Mouse (Mus musculus): ENCODE data around the gene Atg14. TPM values are rescaled to one million over a fixed set of nuclear protein-coding genes. Genes with fewer than 3 reads are reported as not detected.
"Not testable (repeated sequence)": the region's sequence is repeated elsewhere in the genome, so short reads cannot be mapped to it uniquely, and the experiment has no call there.

Atg14 gene
- polyA plus RNA-seq (2012; ENCODE audit: insufficient read depth, insufficient read length, missing spikeins) = 14.0 and 16.7 TPM in 2 replicates

- not testable (repeated sequence) for H3K4me1 ChIP-seq (ENCODE audit: control insufficient read depth, insufficient read depth, low read length); H3K4me3 ChIP-seq (ENCODE audit: insufficient read depth, low read length); H3K27ac ChIP-seq (ENCODE audit: insufficient read depth, low read depth, low read length)
These were observed at the start of gene Atg14 for GRCm38 (mm10) chr14:47570549-47570948. TSS of gene Atg14 (minus strand) at chr14:47570649.

- no peak overlapping the region for H3K27ac ChIP-seq (ENCODE audit: insufficient read depth, low read depth, low read length)
- H3K4me3 ChIP-seq (ENCODE audit: insufficient read depth, low read length) = no peak overlapping the region
- no peak for TF ChIP-seq CTCF (IDR thresholded peaks at IDR 0.05; ENCODE audit: low read depth, low read length)
- TF ChIP-seq POLR2A (IDR thresholded peaks at IDR 0.05; ENCODE audit: borderline replicate concordance, low read depth, low read length) = no peak
- H3K4me1 ChIP-seq (ENCODE audit: control insufficient read depth, insufficient read depth, low read length) = no peaks in the 10 kb centered on the region
These were observed 48.4 kb upstream of the Atg14 start for GRCm38 (mm10) chr14:47618891-47619290.

GRCm38 (mm10) chr14:47613254-47613653 is 42.8 kb upstream of the Atg14 start:
- no peak overlapping the region for H3K4me3 ChIP-seq (ENCODE audit: insufficient read depth, low read length)
- H3K4me1 ChIP-seq (ENCODE audit: control insufficient read depth, insufficient read depth, low read length) = no peaks in the 10 kb centered on the region
- no peak overlapping the region for H3K27ac ChIP-seq (ENCODE audit: insufficient read depth, low read depth, low read length)
- no peak for TF ChIP-seq POLR2A (IDR thresholded peaks at IDR 0.05; ENCODE audit: borderline replicate concordance, low read depth, low read length)
- no peak for TF ChIP-seq CTCF (IDR thresholded peaks at IDR 0.05; ENCODE audit: low read depth, low read length)

- H3K4me3 ChIP-seq (ENCODE audit: insufficient read depth, low read length) = no peak overlapping the region
- H3K4me1 ChIP-seq (ENCODE audit: control insufficient read depth, insufficient read depth, low read length) = peaks cover 2% of the 10 kb centered on the region; the same call in 1 of the 2 replicates
- TF ChIP-seq POLR2A (IDR thresholded peaks at IDR 0.05; ENCODE audit: borderline replicate concordance, low read depth, low read length) (no peak), CTCF (IDR thresholded peaks at IDR 0.05; ENCODE audit: low read depth, low read length) (peak; percentile 94)
- no peak overlapping the region for H3K27ac ChIP-seq (ENCODE audit: insufficient read depth, low read depth, low read length)
These were observed 27.5 kb upstream of the Atg14 start for GRCm38 (mm10) chr14:47597942-47598388.

- no peak for TF ChIP-seq POLR2A (IDR thresholded peaks at IDR 0.05; ENCODE audit: borderline replicate concordance, low read depth, low read length)
- TF ChIP-seq CTCF (IDR thresholded peaks at IDR 0.05; ENCODE audit: low read depth, low read length) = no peak
- Histone ChIP-seq H3K4me3 (ENCODE audit: insufficient read depth, low read length) (no peak overlapping the region), H3K4me1 (ENCODE audit: control insufficient read depth, insufficient read depth, low read length) (peaks cover 2% of the 10 kb centered on the region; the same call in 1 of the 2 replicates), H3K27ac (ENCODE audit: insufficient read depth, low read depth, low read length) (no peak overlapping the region)
These were observed 24.1 kb upstream of the Atg14 start for GRCm38 (mm10) chr14:47594426-47595103.

GRCm38 (mm10) chr14:47590391-47590975 is 20.0 kb upstream of the Atg14 start:
- no peak overlapping the region for H3K27ac ChIP-seq (ENCODE audit: insufficient read depth, low read depth, low read length)
- TF ChIP-seq CTCF (IDR thresholded peaks at IDR 0.05; ENCODE audit: low read depth, low read length) (no peak), POLR2A (IDR thresholded peaks at IDR 0.05; ENCODE audit: borderline replicate concordance, low read depth, low read length) (no peak)

GRCm38 (mm10) chr14:47589444-47589843 is 19.0 kb upstream of the Atg14 start:
- H3K4me1 ChIP-seq (ENCODE audit: control insufficient read depth, insufficient read depth, low read length) = no peaks in the 10 kb centered on the region
- no peak overlapping the region for H3K4me3 ChIP-seq (ENCODE audit: insufficient read depth, low read length)
- no peak overlapping the region for H3K27ac ChIP-seq (ENCODE audit: insufficient read depth, low read depth, low read length)
- TF ChIP-seq POLR2A (IDR thresholded peaks at IDR 0.05; ENCODE audit: borderline replicate concordance, low read depth, low read length) = no peak

More at GRCm38 (mm10) chr14:47590391-47590975, 20.0 kb upstream of the Atg14 start:
- H3K4me1 ChIP-seq (ENCODE audit: control insufficient read depth, insufficient read depth, low read length) = no peaks in the 10 kb centered on the region
- H3K4me3 ChIP-seq (ENCODE audit: insufficient read depth, low read length) = no peak overlapping the region

- TF ChIP-seq POLR2A (IDR thresholded peaks at IDR 0.05; ENCODE audit: borderline replicate concordance, low read depth, low read length) (no peak), CTCF (IDR thresholded peaks at IDR 0.05; ENCODE audit: low read depth, low read length) (no peak)
- H3K4me3 ChIP-seq (ENCODE audit: insufficient read depth, low read length) = no peak overlapping the region
- no peak overlapping the region for H3K27ac ChIP-seq (ENCODE audit: insufficient read depth, low read depth, low read length)
- no peaks in the 10 kb centered on the region for H3K4me1 ChIP-seq (ENCODE audit: control insufficient read depth, insufficient read depth, low read length)
These were observed 13.9 kb upstream of the Atg14 start for GRCm38 (mm10) chr14:47584346-47584745.

GRCm38 (mm10) chr14:47581681-47582080 is 11.2 kb upstream of the Atg14 start:
- Histone ChIP-seq H3K4me3 (ENCODE audit: insufficient read depth, low read length) (no peak overlapping the region), H3K4me1 (ENCODE audit: control insufficient read depth, insufficient read depth, low read length) (no peaks in the 10 kb centered on the region), H3K27ac (ENCODE audit: insufficient read depth, low read depth, low read length) (no peak overlapping the region)
- TF ChIP-seq CTCF (IDR thresholded peaks at IDR 0.05; ENCODE audit: low read depth, low read length) (no peak), POLR2A (IDR thresholded peaks at IDR 0.05; ENCODE audit: borderline replicate concordance, low read depth, low read length) (no peak)

- H3K4me3 ChIP-seq (ENCODE audit: insufficient read depth, low read length) = no peak overlapping the region
- H3K27ac ChIP-seq (ENCODE audit: insufficient read depth, low read depth, low read length) = no peak overlapping the region
- no peak for TF ChIP-seq CTCF (IDR thresholded peaks at IDR 0.05; ENCODE audit: low read depth, low read length)
- no peak for TF ChIP-seq POLR2A (IDR thresholded peaks at IDR 0.05; ENCODE audit: borderline replicate concordance, low read depth, low read length)
- no peaks in the 10 kb centered on the region for H3K4me1 ChIP-seq (ENCODE audit: control insufficient read depth, insufficient read depth, low read length)
These were observed 10.8 kb upstream of the Atg14 start for GRCm38 (mm10) chr14:47581280-47581679.
